Mouse (Mus musculus): ENCODE results near the gene Maneal.
A peak's percentile ranks its signal among the peaks of the same experiment; 100 is the strongest.

DNA sequence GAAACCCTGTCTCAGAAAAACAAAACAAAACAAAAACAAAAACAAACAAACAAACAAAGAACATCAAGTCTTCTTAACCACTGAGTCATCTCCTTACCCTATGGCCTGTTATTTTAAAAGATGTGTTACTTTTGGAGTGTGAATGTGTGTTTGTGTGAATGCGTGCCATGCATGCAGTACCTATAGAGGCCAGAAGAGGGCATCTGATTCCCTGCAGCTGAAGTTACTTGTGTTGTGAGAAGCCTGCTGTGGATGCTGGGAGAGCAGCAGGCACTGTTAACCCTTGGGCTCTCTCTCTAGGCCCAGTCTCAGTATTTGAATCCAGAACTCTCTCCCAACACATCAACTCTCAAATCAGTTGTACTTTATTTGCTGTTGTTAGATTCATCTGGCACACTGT lies 10.7 kb upstream of the Maneal start:
- TF ChIP-seq POLR2A (IDR thresholded peaks at IDR 0.05; ENCODE audit: low read depth, low read length): no peak
- no peak for TF ChIP-seq RAD21 (IDR thresholded peaks at IDR 0.05; ENCODE audit: low read depth, low read length)
- TF ChIP-seq CTCF (conservative IDR thresholded peaks at IDR 0.05 in 1 of 2, IDR thresholded peaks at IDR 0.05 in 1 of 2; ENCODE audit: low read depth in 2 of 2, low read length in 2 of 2): peak; percentile 25 to 28; a peak in 2 of 4 replicates

Data from CH12.LX (cell line).